Mouse (Mus musculus) frontal cortex, postnatal 10 days (tissue): ENCODE data around the gene Hypk.
"Not testable (repeated sequence)": the region's sequence is repeated elsewhere in the genome, so short reads cannot be mapped to it uniquely, and the experiment has no call there.

Experiments used
- DNase-seq, 2 experiments: peaks; one replicate each; pipeline ENCODE4 v3.0.0; 2022; ENCODE audit warnings: low spot score in 2 of 2, mixed read lengths in 1 of 2

Gene Hypk

DNA sequence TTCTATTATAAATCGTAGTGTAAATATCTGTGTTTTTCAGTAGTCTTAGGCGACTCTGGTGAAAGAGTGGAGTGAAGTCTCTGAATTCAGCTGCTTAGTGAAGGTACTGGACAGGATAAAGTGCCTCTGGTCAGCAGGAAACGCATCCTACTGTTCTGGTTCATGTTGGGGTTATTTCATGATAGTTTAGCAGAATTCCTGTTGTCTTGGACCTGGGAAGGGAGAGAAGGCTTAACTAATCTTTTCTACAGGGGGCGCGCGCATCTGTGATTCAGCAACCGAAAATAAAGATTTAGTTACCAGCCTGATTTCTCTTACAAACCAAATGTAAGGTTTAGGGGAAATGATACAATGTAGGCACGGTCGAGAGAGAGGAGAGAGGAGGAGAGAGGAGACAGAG is 5.0 kb upstream of the Hypk start:
- no peak for DNase-seq

DNA sequence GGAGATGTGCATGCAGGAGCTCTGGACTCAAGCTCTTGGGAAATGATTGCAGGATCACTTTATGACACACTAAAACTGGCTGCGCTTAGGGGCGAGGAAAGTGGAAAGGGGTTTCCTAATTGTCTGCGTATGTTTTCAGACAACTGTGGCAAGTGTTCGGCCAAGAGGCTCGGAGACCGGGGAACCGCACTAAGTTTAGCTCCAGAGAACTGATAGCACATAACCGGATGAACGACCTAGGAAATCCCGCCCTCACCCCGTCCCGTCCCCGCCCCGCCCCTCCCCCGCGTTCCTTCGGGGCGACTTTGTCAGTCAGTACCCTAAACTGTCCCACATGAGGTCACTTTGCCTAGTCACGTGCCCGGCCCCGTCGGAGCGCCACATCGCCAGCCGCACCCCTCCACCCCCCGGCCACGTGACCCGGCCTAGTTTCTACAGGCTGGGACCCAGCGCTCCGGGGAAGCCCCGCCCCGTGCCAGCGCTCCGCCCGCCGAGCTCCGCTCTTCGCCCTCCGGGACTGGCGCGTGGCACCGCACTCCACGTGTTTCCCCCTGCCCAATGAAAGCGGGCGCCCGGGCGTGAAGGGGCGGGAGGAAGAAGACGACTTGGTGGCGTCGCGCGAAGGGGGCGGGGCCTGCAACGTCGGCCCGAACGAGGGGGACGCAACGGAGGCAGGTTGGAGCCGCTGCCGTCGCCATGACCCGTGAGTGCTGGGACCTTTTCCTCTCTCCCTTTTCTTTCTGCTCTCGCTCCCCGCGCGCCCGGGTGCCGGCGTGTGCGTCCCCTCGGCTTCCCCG is 4.2 kb upstream of the Hypk start, which contains the start of gene Serf2:
TSS of gene Serf2 (plus strand) at position 457 of the 797 bp plus-strand sequence.
- peak; percentile 99 for DNase-seq

DNA sequence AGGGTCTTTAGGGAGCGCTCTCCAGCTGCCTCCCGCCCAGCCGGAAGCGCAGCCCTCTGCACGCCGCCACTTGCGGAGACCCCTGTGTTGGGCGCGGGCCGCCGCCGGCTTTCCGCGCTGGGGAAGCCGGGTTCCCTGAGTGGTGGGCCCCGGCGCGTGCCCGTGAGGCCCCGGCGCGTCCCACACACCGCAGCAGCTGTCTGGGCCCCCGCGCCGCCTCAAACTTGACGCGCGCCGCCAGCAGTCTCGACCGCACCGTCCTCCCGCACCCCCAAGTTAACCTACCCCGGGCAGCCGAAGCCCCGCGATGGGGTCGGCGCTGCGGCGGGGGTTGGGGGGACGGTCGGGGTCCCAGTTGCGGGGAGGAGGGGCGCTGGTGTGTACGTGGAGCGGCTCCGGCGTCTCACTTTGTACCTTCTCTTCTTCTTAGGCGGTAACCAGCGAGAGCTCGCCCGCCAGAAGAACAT is 3.5 kb upstream of the Hypk start:
- no peak for DNase-seq

DNA sequence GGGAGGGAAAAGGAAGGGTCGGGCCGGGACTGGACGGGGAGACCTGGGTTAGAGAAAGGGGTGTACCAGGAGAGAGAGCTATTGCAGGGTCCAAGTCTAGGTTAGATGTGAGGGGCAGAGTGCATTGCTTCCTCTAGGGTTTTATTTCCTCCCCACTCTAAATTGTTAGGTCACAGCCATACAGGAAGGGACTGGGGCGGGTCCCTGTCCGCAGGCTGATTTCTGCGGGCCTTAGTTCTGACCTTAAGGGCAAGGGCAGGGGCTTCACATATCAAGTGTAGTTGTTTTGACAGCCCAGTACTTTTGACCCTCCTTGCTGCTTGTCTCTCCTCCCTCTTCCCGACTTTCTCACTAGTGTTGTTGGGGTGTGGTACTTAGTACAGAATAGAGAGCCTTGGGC is 3.0 kb upstream of the Hypk start:
- DNase-seq: no peak

DNA sequence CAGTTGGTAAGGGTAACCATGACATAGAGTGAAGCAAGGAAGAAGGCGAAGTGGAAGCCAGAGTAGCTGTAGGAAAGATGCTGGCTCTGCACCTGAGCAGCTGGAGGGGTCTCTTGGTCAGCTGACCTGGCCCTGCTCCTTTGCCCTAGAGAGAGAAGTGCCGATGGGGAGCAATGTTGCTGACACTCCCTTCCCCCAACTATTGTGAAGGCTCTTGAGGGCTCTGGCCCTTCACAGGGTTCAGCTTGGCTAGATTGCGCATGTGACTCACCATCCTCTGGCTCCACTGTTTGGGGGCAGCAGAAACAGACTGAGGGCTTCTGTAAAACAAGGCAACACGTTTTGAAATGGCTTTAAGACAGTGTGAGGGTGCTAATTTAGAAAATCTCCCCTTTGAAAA is 729 bp upstream of the Hypk start:
- no peak for DNase-seq

DNA sequence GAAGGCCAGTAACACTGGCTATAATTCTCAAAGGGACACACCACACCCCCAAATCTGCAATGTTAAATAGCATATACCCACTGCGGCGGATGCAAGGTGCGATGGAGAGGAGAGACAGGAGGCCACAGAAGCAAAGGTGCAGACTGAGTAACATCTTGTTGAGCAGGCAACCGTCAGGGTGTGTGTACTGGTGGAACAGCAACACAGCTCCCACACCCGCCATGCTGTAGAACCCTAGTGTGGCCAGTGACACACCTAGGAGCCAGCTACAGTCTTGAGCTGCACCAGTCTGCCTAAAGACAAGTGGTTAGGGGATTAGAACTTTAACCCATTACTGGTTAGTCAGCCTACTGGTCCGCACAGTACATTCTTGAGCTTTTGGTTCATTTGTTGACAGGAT is 827 bp downstream of the Hypk start:
- no peak for DNase-seq

DNA sequence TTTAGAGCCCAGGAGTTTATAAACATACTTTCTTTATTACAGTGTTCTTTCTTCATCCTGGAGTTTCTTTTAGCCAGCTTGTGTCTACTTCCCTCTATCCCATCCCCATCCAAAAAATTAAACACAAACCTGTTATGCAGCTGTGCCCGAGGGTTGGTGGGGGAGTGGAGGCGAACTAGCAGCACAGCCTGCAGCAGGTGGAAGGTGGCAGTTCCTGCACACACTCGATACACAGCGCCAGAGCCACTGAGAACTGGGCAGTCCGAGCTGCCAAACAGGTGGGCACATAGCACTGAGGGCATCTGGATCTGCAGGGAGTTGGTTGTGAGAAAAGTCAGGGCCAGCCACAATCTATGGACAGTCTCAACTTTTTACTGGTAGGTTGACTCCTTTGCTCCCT is 2.4 kb downstream of the Hypk start:
- no peak for DNase-seq

DNA sequence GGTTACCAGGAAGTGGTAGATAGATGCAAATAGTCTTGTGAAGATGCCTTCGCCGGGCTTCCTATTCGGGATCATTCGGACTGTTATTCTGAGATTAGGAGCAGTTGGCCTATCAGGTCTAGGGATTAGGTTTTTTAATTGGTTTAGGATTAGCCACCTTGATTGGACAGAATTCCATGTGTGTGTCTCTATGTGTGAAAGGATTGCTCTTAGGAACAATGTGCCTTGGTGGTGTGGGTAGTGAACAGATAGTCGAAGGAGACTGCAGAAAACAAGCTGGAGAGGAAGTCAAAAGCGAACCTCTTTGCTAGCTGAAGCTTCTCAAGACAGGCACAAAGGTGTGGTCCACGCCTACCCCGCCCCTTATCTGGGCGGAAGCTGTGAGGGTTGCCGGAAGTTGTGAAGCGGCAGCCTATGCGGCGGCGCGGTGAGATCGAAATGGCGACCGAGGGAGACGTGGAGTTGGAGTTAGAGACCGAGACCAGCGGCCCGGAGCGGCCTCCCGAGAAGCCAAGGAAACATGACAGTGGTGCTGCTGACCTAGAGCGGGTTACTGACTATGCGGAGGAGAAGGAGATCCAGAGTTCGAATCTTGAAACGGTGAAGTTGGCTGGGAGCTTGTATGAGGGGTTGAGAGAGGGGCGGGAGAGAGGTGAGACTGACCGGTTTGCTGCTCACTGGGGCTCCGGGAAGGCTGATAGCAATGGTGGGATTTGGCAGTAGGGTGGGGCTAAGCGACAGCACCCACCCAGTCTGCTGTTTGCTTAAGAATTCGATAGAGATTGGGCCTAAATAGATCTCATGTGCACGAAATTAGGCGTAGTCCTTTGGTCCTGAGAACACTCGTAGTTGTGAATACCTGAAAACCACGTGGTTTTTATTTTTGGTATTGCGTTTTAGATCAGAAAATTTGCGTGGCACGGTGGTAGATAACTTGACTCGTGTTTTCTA is 3.9 kb downstream of the Hypk start, which contains the start of gene Serinc4:
TSS of gene Serinc4 (minus strand) at position 90 of the 951 bp plus-strand sequence.
- peak; percentile 74 to 80 for DNase-seq

DNA sequence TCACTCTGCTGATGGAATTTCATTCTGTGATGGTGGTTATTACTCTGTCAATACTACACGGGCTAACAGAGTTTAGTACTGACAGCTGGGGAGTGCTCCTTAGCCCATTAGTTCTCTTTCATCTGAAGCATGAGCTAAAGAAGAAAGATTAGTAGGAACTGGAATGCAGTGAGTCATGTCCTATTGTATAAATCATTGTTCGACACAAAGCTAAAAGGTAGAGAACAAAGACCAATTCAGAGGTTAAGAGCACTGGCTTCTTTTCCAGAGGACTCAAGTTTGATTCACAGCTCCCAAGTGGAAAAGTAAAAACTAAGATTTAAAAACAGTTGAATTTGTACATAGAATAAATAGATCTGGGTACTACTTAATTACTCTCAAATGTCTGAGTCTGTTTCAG is 7.0 kb downstream of the Hypk start:
- no peak for DNase-seq

DNA sequence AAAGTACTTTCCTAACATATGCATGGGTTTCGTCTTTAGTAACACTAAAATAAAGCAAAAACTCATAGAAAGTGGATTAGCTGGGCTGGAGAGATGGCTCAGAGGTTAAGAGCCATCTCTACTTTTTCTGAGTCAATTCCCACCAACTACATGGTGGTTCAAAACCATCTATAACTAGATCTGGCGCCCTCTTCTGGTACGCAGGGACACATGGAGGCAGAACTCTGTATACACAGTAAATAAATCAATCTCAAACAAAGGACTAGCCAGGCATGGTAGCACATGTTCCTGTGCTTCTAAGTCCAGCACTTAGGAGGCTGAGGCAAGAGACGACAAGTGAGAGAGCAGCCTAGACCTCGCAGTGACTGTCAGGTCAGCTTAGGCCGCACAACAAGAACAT is 15.9 kb downstream of the Hypk start:
- DNase-seq: not testable (repeated sequence)

DNA sequence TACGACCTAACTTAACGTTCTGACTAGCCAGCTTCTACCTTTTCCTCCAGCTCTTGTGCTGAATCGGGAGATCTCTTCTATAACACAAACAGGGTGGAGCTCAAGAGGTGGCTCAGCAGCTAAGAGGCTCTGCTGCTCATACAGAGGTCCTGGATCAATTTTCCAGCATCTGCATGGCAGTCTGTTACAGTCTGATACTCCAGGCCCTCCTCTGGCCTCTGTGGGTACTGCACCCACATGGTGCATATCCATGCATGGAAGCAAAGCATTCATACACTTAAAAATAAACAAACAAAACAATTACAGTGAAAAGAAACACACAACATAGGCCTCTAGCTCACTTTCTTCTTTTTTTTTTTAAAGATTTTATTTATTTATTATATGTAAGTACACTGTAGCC is 19.7 kb downstream of the Hypk start:
- not testable (repeated sequence) for DNase-seq

DNA sequence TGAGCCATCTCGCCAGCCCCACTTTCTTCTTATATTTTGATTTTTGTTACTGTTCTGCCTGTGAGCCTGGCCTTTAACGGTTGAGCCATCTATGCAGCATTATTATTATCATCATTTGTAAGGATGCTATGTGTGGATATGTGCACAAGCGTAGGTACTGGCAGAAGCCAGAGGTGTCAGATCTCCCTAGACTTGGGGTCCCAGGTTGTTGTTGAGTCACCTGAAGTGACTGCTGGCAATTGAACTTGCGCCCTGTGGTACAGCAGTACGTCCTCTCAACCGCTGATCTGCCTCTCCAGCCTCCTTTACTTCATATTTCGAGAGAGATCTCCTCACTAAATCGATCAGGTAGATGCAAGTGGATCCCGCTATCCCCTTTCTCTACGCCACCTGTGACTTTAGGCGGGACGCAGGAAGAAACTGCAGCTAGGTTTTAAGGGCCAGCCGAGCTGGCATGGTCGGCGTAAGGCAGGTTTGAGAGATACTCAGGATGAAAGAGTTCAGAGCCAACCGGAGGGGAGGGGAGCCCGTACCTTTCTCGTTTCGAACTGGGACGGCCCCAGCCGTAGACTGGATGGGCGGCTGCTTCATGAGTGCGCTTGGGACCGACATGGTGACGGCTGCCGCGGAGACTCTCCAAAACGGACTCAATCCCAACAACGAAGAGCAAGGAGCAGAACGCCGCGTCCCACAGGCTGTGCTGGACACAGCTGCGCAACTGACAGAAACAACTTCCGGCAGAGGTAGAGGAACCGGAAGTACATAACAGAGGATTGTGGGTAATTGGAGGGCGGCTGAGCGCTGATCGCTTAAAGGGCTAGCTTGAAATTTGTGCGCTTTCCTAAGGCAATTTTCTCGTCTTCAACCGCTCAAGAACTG is 20.4 kb downstream of the Hypk start, which contains the start of gene Mfap1b:
TSS of gene Mfap1b (minus strand) at position 767 of the 879 bp plus-strand sequence.
- DNase-seq: peak; percentile 71 to 74

DNA sequence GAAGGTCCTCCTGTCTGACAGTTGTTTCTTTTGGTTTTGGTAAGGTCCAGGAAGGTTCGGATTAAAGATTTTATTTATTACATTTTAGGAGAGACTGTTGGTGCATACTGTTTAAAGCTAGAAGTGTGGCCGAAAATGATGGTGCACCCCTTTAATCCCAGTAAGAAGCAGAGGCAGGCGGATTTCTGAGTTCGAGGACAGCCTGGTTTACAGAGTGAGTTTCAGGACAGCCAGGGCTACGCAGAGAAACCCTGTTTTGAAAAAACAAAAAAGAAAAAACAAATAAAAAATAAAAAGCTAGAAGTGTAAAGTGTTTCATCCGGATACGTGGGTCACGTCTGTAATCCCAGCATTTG is 21.1 kb downstream of the Hypk start:
- DNase-seq: no peak

DNA sequence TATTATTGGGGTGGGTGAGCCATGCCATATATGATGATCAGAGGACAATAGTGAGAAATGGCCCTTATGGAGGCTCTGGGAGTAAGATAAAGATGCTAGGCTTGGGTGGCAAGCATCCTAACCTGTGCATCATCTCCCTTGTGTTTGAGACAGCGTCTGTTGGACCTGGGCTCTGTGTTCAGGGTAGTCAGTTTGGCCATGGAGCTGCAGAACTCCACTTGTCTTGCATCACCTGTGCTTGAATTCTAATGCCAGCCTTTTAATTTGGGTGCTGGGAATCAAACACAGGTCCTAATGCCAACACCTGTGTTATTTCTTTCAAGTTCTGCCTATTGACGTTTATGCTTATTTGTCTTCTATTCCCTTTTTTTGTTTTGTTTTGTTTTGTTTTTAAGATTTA is 22.2 kb downstream of the Hypk start:
- DNase-seq: not testable (repeated sequence)

DNA sequence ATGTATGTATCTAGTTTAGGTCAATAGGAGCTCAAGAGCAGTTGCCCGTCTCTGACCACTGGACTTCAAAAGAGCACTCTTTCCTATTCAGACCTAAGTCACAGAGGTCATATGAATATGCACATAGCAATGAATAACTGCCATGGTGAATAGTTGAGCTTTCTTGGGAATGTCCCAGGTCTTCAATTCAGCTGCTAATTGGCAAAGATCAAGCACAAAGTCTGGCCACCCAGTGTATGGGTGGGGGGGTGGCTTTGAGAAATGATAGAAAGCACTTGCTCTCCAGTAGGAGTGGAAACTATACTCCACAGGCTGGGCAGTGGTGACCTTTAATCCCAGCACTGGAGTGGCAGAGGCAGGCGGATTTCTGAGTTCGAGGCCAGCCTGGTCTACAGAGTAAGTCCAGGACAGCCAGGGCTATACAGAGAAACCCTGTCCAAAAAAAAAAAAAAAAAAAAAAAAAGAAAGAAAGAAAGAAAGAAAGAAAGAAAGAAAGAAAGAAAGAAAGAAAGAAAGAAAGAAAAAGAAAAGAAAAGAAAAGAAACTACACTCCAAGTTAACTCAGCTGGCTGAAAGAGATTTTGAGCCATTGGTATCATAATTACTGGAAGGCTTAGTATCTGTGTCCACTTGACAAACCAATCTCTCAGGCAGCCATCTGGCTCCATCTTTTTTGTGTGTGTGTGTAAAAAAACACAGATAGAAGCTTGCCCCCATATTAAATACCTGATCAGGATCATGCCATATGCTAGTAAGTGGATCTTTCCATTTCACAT is 24.6 kb downstream of the Hypk start:
- DNase-seq: no peak

DNA sequence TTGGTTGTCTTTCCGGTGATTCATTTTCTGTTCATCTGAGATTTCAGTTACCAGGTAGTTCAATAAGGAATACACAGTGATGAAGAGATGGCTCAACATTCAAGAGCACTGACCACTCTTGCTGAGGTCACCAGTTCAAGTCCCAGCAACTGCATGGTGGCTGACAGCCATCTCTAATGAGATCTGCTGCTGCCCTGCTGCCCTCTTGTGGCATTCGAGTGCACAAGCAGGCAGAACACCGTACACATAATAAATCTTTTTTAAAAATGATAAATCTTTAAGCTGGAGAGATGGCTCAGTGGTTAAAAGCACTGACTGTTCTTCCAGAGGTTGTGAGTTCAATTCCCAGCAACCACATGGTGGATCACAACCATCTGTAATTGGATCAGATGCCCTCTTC is 27.4 kb downstream of the Hypk start:
- DNase-seq: no peak

DNA sequence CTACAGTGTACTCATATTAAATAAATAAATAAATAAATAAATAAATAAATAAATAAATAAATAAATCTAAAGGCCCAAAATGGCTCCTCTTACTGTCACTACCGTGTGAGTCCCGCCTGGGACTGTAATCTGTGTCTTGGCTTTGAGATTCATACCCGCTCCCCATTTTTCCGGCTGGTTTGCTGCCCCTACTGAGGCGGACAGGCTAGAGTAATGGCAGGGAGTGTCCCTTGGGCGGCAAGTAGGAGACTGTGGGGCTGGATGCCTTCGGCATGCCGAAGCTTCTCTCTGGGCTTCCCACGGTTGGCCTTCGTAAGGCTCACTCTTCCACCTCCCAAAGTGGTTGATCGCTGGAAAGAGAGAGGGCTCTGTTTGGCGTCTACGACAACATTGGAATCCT is 27.8 kb downstream of the Hypk start:
- not testable (repeated sequence) for DNase-seq

DNA sequence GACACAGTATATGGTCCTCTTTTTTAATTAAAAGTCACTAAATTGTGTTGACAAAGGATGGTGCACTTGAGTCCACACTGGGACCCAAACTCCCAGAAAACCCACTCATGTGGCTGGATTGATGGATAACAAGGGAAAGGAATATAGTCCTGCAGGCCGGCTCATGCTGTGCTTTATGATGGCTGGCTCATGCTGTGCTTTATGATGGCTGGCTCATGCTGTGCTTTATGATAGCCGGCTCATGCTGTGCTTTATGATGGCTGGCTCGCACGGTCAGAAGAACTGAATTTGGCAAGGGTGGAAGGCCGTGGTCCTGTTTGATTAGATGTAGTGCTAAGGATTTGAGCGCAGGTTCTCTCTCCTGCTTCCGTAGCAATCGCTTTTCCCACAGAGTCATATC is 30.5 kb downstream of the Hypk start:
- DNase-seq: no peak

DNA sequence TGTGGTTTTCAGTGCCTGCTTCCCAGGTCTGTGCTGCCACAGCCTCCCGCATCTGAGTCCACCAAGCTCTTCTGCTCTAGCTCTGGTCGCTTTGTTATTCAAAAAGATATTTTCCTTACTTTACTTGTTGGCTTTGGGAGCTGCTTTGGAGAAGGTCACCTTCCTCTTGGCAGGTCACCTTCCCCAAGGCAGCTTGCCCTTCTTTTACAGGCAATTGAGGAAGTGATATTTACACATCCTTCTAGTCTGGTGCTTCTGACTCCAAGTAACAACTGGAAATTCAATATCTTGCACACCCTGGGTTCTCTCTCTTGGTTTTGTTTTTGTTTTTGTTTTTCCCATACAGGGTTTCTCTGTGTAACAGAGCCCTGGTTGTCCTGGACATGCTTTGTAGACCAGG is 31.3 kb downstream of the Hypk start:
- not testable (repeated sequence) for DNase-seq

DNA sequence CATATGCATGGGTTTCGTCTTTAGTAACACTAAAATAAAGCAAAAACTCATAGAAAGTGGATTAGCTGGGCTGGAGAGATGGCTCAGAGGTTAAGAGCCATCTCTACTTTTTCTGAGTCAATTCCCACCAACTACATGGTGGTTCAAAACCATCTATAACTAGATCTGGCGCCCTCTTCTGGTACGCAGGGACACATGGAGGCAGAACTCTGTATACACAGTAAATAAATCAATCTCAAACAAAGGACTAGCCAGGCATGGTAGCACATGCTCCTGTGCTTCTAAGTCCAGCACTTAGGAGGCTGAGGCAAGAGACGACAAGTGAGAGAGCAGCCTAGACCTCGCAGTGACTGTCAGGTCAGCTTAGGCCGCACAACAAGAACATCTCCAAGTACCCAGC is 48.5 kb downstream of the Hypk start:
- DNase-seq: not testable (repeated sequence)
